Mouse (Mus musculus) CH12.LX (cell line): ENCODE data around the gene Mfsd6l. TPM values are rescaled to one million over a fixed set of nuclear protein-coding genes. Genes with fewer than 3 reads are reported as not detected.

Experiments
- DNase-seq: peaks from one replicate; pipeline ENCODE4 v3.0.0-alpha.2; 2013; ENCODE audit errors: extremely low read depth
- H3K27ac ChIP-seq: 2 replicates; pipeline ENCODE4 v1.5.1; 2012; ENCODE audit warnings: low read depth, mild to moderate bottlenecking, control low read depth, moderate library complexity; ENCODE audit not compliant: insufficient read depth
- H3K27me3 ChIP-seq: replicated peaks from 2 replicates; pipeline ENCODE3; 2012; ENCODE audit warnings: inconsistent platforms
- H3K36me3 ChIP-seq, 2 experiments: replicated peaks in 1 of 2; 2 replicates each; pipeline versions ENCODE3 to v1.6.1; 2012; ENCODE audit warnings: inconsistent platforms in 1 of 2, low read length in 1 of 2, mild to moderate bottlenecking in 1 of 2, mixed read lengths in 1 of 2, moderate library complexity in 1 of 2; ENCODE audit not compliant: control insufficient read depth in 1 of 2, insufficient read depth in 1 of 2
- H3K4me1 ChIP-seq, 2 experiments: 2 replicates each; pipeline ENCODE4 v1.6.1; 2012; ENCODE audit warnings: inconsistent platforms in 1 of 2, moderate library complexity in 1 of 2; ENCODE audit not compliant: insufficient read depth in 2 of 2, control insufficient read depth in 1 of 2
- H3K4me2 ChIP-seq: 2 replicates; pipeline ENCODE4 v1.6.1; 2012; ENCODE audit warnings: low read depth, mild to moderate bottlenecking, control low read depth; ENCODE audit not compliant: poor library complexity, insufficient read depth, severe bottlenecking
- H3K4me3 ChIP-seq, 3 experiments: fragments of 150-350 bp in 1 of 3; sonication (generic) in 1 of 3; replicated peaks in 1 of 3; 2 replicates each; pipeline versions ENCODE3 to v1.5.1; 2011 to 2012; ENCODE audit warnings: low read depth in 2 of 3, low read length in 2 of 3, mild to moderate bottlenecking in 2 of 3, moderate library complexity in 2 of 3, control low read depth in 1 of 3, improper control_type of control experiment in 1 of 3, inconsistent platforms in 1 of 3, mixed read lengths in 1 of 3; ENCODE audit not compliant: poor library complexity in 1 of 3
- H3K79me2 ChIP-seq: replicated peaks from 2 replicates; pipeline ENCODE4 v1.6.1; 2012; ENCODE audit warnings: mild to moderate bottlenecking, moderate library complexity; ENCODE audit not compliant: control insufficient read depth, poor library complexity, insufficient read depth, severe bottlenecking; ENCODE audit errors: extremely low read depth
- H3K9ac ChIP-seq: 2 replicates; pipeline ENCODE4 v1.6.1; 2012; ENCODE audit warnings: low read depth, mild to moderate bottlenecking, control low read depth, moderate library complexity; ENCODE audit not compliant: insufficient read depth
- H3K9me3 ChIP-seq: replicated peaks from 2 replicates; pipeline ENCODE3; 2012; ENCODE audit warnings: low read length, inconsistent platforms, mixed read lengths
- BHLHE40 ChIP-seq: IDR thresholded peaks from 2 replicates; pipeline ENCODE4 v1.6.1; 2011; ENCODE audit warnings: mild to moderate bottlenecking, low read depth, low read length, improper control_type of control experiment
- CHD2 ChIP-seq: IDR thresholded peaks from 2 replicates; pipeline ENCODE4 v1.6.1; 2011; ENCODE audit warnings: low read length, improper control_type of control experiment
- ELF1 ChIP-seq: IDR thresholded peaks from 2 replicates; pipeline ENCODE4 v1.6.1; 2014; ENCODE audit warnings: low read depth, mild to moderate bottlenecking, inconsistent platforms, low read length, improper control_type of control experiment
- JUN ChIP-seq: IDR thresholded peaks from 2 replicates; pipeline ENCODE4 v1.6.1; 2011; ENCODE audit warnings: low read depth, mild to moderate bottlenecking, low read length, improper control_type of control experiment, moderate library complexity; ENCODE audit not compliant: insufficient read depth
- JUND ChIP-seq: conservative IDR thresholded peaks from 2 replicates; pipeline ENCODE4 v1.6.1; 2011; ENCODE audit warnings: low read depth, low read length, improper control_type of control experiment
- KAT2A ChIP-seq: IDR thresholded peaks from 2 replicates; pipeline ENCODE4 v1.6.1; 2012; ENCODE audit warnings: low read length, improper control_type of control experiment, inconsistent platforms; ENCODE audit not compliant: insufficient replicate concordance
- MAX ChIP-seq: IDR thresholded peaks from 2 replicates; pipeline ENCODE4 v1.6.1; 2011; ENCODE audit warnings: low read length, improper control_type of control experiment
- MEF2A ChIP-seq: IDR thresholded peaks from 2 replicates; pipeline ENCODE4 v1.6.1; 2014; ENCODE audit warnings: low read depth, mild to moderate bottlenecking, inconsistent platforms, low read length, improper control_type of control experiment, borderline replicate concordance
- NRF1 ChIP-seq: IDR thresholded peaks from 2 replicates; pipeline ENCODE4 v1.6.1; 2014; ENCODE audit warnings: low read depth, mild to moderate bottlenecking, inconsistent platforms, low read length, improper control_type of control experiment, moderate library complexity
- POLR2A ChIP-seq: IDR thresholded peaks from 2 replicates; pipeline ENCODE4 v1.6.1; 2011; ENCODE audit warnings: low read depth, mild to moderate bottlenecking, improper control_type of control experiment, low read length
- RCOR1 ChIP-seq: conservative IDR thresholded peaks from 2 replicates; pipeline ENCODE4 v1.6.1; 2012; ENCODE audit warnings: low read depth, mild to moderate bottlenecking, inconsistent platforms, low read length, improper control_type of control experiment
- SIN3A ChIP-seq: IDR thresholded peaks from 2 replicates; pipeline ENCODE4 v1.6.1; 2012; ENCODE audit warnings: low read length, improper control_type of control experiment, inconsistent platforms
- USF1 ChIP-seq: IDR thresholded peaks from 2 replicates; pipeline ENCODE4 v1.6.1; 2014; ENCODE audit warnings: low read depth, mild to moderate bottlenecking, inconsistent platforms, low read length, improper control_type of control experiment
- ZMIZ1 ChIP-seq: IDR thresholded peaks from 2 replicates; pipeline ENCODE4 v1.6.1; 2012; ENCODE audit warnings: low read depth, mild to moderate bottlenecking, inconsistent platforms, low read length, improper control_type of control experiment
- ZNF384 ChIP-seq: IDR thresholded peaks from 2 replicates; pipeline ENCODE4 v1.6.1; 2012; ENCODE audit warnings: low read depth, low read length, improper control_type of control experiment, inconsistent platforms
- dilution Hi-C: fragments of 300-500 bp; cut with MboI; formaldehyde crosslinking; loops from 2 replicates; pipeline ENCODE4 v1.14.3; 2020; ENCODE audit warnings: low sequenced_read_pairs; ENCODE audit not compliant: extremely low pct_unique_long_range_greater_than_20kb, extremely low pct_ligation_motif_present
- in situ Hi-C: fragments of 300-500 bp; cut with MboI; formaldehyde crosslinking; loops from 3 replicates; pipeline ENCODE4 v1.14.3; 2019; ENCODE audit warnings: low sequenced_read_pairs, low pct_ligation_motif_present, low pct_unique_long_range_greater_than_20kb, mixed read lengths
- polyA plus RNA-seq: library from polyadenylated mRNA; unstranded; fragments of >175 nt; gene quantifications from 2 replicates; pipeline ENCODE4 v1.2.1, GENCODE M21; 2012; ENCODE audit warnings: low read depth; ENCODE audit not compliant: insufficient read length
- total RNA-seq, 2 experiments: library from RNA; depleted of rRNA; stranded (reverse); fragments of 300-350 nt in 1 of 2; fragments of >200 nt in 1 of 2; gene quantifications; 2 replicates each; pipeline ENCODE4 v1.2.3; 2012 to 2014

Mfsd6l gene
- total and polyA plus RNA-seq, 3 experiments = 4.0 to 6.4 (median 4.2) TPM

DNA sequence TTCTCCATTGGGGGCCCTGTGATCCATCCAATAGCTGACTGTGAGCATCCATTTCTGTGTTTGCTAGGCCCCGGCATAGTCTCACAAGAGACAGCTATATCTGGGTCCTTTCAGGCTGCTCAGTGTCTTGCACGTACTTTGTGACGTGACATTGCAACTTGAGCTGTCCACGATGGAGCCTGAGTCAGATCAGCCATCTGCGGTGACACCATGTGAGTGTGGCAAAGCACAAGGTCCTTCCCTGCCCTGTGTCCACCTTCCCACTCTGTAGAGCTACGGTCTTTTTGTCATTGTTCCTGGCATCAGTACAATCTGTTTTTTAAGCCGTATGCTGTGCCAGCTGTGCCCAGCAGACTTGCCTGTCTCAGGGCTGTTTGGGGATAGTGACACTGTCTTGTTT is 48.7 kb upstream of the Mfsd6l start (continued):
- peak; percentile 73 for TF ChIP-seq MEF2A

GRCm38 (mm10) chr11:68508619-68509018 is 47.4 kb upstream of the Mfsd6l start:
- H3K27ac ChIP-seq = 0 out of 2 replicates have a peak overlapping the region, but pooled peaks have one; percentile 27
- in situ Hi-C loops (loop anchor here (5.0 kb wide), 1 partner anchor 34 kb away; no protein-coding TSS in a partner anchor), dilution Hi-C loops (no loop called here)
- no peaks in the 10 kb centered on the region for H3K27me3 ChIP-seq
- DNase-seq = no peak
- H3K79me2 ChIP-seq = peaks cover 91% of the 10 kb centered on the region
- peaks cover 9 to 40% of the 10 kb centered on the region in 2 experiments for H3K36me3 ChIP-seq
- no peak overlapping the region for H3K4me3 ChIP-seq
- H3K4me2 ChIP-seq = peak overlapping the region; percentile 87
- TF ChIP-seq JUN (no peak), CHD2 (peak; percentile 32; the same call in 1 of the 2 replicates), BHLHE40 (peak; percentile 47; the same call in 1 of the 2 replicates), USF1 (peak; percentile 57), KAT2A (0 out of 2 replicates have a peak, but pooled peaks have one; percentile 21), SIN3A (peak; percentile 48; the same call in 1 of the 2 replicates), ZMIZ1 (0 out of 2 replicates have a peak, but pooled peaks have one; percentile 40), JUND (no peak), POLR2A (0 out of 2 replicates have a peak, but pooled peaks have one; percentile 6), NRF1 (no peak), ZNF384 (no peak), ELF1 (peak; percentile 14; the same call in 1 of the 2 replicates), MAX (peak; percentile 72)
- H3K9ac ChIP-seq = peak overlapping the region; percentile 46
- H3K4me1 ChIP-seq = peaks cover 31 to 79% of the 10 kb centered on the region in 2 experiments
- H3K9me3 ChIP-seq = no peaks in the 10 kb centered on the region

- no peak for TF ChIP-seq RCOR1
- TF ChIP-seq POLR2A = 0 out of 2 replicates have a peak, but pooled peaks have one; percentile 1
- TF ChIP-seq, all 38 proteins: peak for 1
- in situ Hi-C loops (loop anchor here (5.0 kb wide), 1 partner anchor 33 kb away; no protein-coding TSS in a partner anchor), dilution Hi-C loops (no loop called here)
- peak overlapping the region; percentile 27; the same call in 1 of the 2 replicates for H3K27ac ChIP-seq
- H3K36me3 ChIP-seq = peaks cover 9 to 43% of the 10 kb centered on the region in 2 experiments
- peaks cover 35 to 85% of the 10 kb centered on the region in 2 experiments for H3K4me1 ChIP-seq
- peak; percentile 32 for DNase-seq
- no peak overlapping the region for H3K9ac ChIP-seq
- H3K9me3 ChIP-seq = no peaks in the 10 kb centered on the region
- H3K79me2 ChIP-seq = peaks cover 91% of the 10 kb centered on the region
- no peak overlapping the region for H3K4me3 ChIP-seq
- H3K27me3 ChIP-seq = no peaks in the 10 kb centered on the region
- H3K4me2 ChIP-seq = peak overlapping the region; percentile 87
These were observed 46.8 kb upstream of the Mfsd6l start for GRCm38 (mm10) chr11:68509194-68509593.
